Mouse (Mus musculus): Measurements from ENCODE around the gene Kif2c. TPM values are rescaled to one million over a fixed set of nuclear protein-coding genes. Genes with fewer than 3 reads are reported as not detected.
A peak's percentile ranks its signal among the peaks of the same experiment; 100 is the strongest.

Kif2c gene
- under 1 TPM; 0.28 to 0.44 TPM for total RNA-seq (2021)
- long read RNA-seq, experiment 1 = 0 reads
- long read RNA-seq, experiment 2 = 0 reads

GRCm38 (mm10) chr4:117181863-117182758, at the start of gene Kif2c:
Kif2c (minus strand) TSS chr4:117182639.
- intact Hi-C loops (cut with DNase I) = no loop called here
- DNase-seq = peak; percentile 87 to 88

- DNase-seq = no peak
- intact Hi-C loops (cut with DNase I) = no loop called here
Measured at GRCm38 (mm10) chr4:117231208-117231607, 48.8 kb upstream of the Kif2c start.

GRCm38 (mm10) chr4:117230331-117230730, 47.9 kb upstream of the Kif2c start:
- DNase-seq = no peak
- intact Hi-C loops (cut with DNase I) = no loop called here

GRCm38 (mm10) chr4:117229590-117229989, 47.2 kb upstream of the Kif2c start:
- intact Hi-C loops (cut with DNase I) = no loop called here
- no peak for DNase-seq

GRCm38 (mm10) chr4:117225250-117225649, 42.8 kb upstream of the Kif2c start:
- intact Hi-C loops (cut with DNase I) = no loop called here
- no peak for DNase-seq

- DNase-seq = no peak
- intact Hi-C loops (cut with DNase I) = no loop called here
Measured at GRCm38 (mm10) chr4:117224122-117224521, 41.7 kb upstream of the Kif2c start.

- no peak for DNase-seq
- intact Hi-C loops (cut with DNase I) = no loop called here
Measured at GRCm38 (mm10) chr4:117223001-117223400, 40.6 kb upstream of the Kif2c start.

- intact Hi-C loops (cut with DNase I) = no loop called here
- DNase-seq = no peak
Measured at GRCm38 (mm10) chr4:117221836-117222235, 39.4 kb upstream of the Kif2c start.

GRCm38 (mm10) chr4:117220741-117221515, 38.5 kb upstream of the Kif2c start:
- intact Hi-C loops (cut with DNase I) = no loop called here
- no peak for DNase-seq

- intact Hi-C loops (cut with DNase I) = loop anchor here (5.0 kb wide), 1 partner anchor 71 kb away; no protein-coding TSS in a partner anchor
- DNase-seq = peak in 1 of 2 experiments; percentile 26
Measured at GRCm38 (mm10) chr4:117218517-117219219, 36.2 kb upstream of the Kif2c start.

GRCm38 (mm10) chr4:117217029-117217428, 34.6 kb upstream of the Kif2c start:
- DNase-seq = no peak
- intact Hi-C loops (cut with DNase I) = loop anchor here (5.0 kb wide), 1 partner anchor 70 kb away; no protein-coding TSS in a partner anchor

- DNase-seq = no peak
- intact Hi-C loops (cut with DNase I) = no loop called here
Measured at GRCm38 (mm10) chr4:117214250-117214649, 31.8 kb upstream of the Kif2c start.

- intact Hi-C loops (cut with DNase I) = no loop called here
- peak; percentile 68 to 80 for DNase-seq
Measured at GRCm38 (mm10) chr4:117210147-117211074, 28.0 kb upstream of the Kif2c start.

GRCm38 (mm10) chr4:117209592-117209991, 27.2 kb upstream of the Kif2c start:
- intact Hi-C loops (cut with DNase I) = no loop called here
- no peak for DNase-seq

GRCm38 (mm10) chr4:117202992-117203354, 20.5 kb upstream of the Kif2c start:
- DNase-seq = no peak
- intact Hi-C loops (cut with DNase I) = no loop called here

- DNase-seq = no peak
- intact Hi-C loops (cut with DNase I) = no loop called here
Measured at GRCm38 (mm10) chr4:117202046-117202991, 19.9 kb upstream of the Kif2c start.

GRCm38 (mm10) chr4:117191804-117192203, 9.4 kb upstream of the Kif2c start:
- intact Hi-C loops (cut with DNase I) = no loop called here
- no peak for DNase-seq

- intact Hi-C loops (cut with DNase I) = no loop called here
- no peak for DNase-seq
Measured at GRCm38 (mm10) chr4:117190660-117191059, 8.2 kb upstream of the Kif2c start.

Data from gastrocnemius, postnatal 36 days (tissue).